Mouse (Mus musculus) brain, embryonic 14.5 days (tissue): ENCODE measurements at regions not wholly inside any gene's neighbourhood (a gene's known extent, or its start where the extent isn't known, plus 50 kb on each side); places are given as distances from the start of the nearest gene placed in this dataset.

ENCODE experiments used
- CTCF ChIP-seq: fragments of 200-500 bp; IDR thresholded peaks from 2 replicates; pipeline ENCODE4 v1.5.1; 2012; ENCODE audit warnings: inconsistent platforms, mild to moderate bottlenecking, moderate library complexity, borderline replicate concordance; ENCODE audit not compliant: insufficient read depth, insufficient read length; ENCODE audit errors: extremely low read depth
- POLR2A ChIP-seq: fragments of 200-500 bp; IDR thresholded peaks from 2 replicates; pipeline ENCODE4 v1.6.1; 2012; ENCODE audit warnings: mild to moderate bottlenecking, inconsistent platforms, borderline replicate concordance; ENCODE audit not compliant: poor library complexity, insufficient read depth, insufficient read length, severe bottlenecking; ENCODE audit errors: extremely low read depth

- TF ChIP-seq CTCF = no peak
- no peak for TF ChIP-seq POLR2A
Observed at GRCm38 (mm10) chr5:105354041-105354440, 60.5 kb upstream of the Gbp6 start.
